Mouse (Mus musculus): ENCODE results near the gene Plekha1.

Gene Plekha1

GRCm38 (mm10) chr7:130918260-130918659 is 52.7 kb downstream of the Plekha1 start:
- in situ Hi-C loops (cut with MseI, MboI), result loop anchor here in 1 of 2 experiments (10.0 kb wide), 1 partner anchor 143 kb away; the partner anchor contains the start of gene Btbd16

- in situ Hi-C loops (cut with MseI, MboI), result no loop called here
These were observed 57.6 kb downstream of the Plekha1 start for GRCm38 (mm10) chr7:130922981-130923731.

GRCm38 (mm10) chr7:130930401-130930800 is 64.8 kb downstream of the Plekha1 start:
- in situ Hi-C loops (cut with MseI, MboI), result no loop called here

GRCm38 (mm10) chr7:130932921-130933320 is 67.4 kb downstream of the Plekha1 start:
- in situ Hi-C loops (cut with MseI, MboI), result no loop called here

- in situ Hi-C loops (cut with MseI, MboI), result no loop called here
These were observed 69.1 kb downstream of the Plekha1 start for GRCm38 (mm10) chr7:130934654-130935053.

GRCm38 (mm10) chr7:130935421-130935792 is 69.9 kb downstream of the Plekha1 start:
- in situ Hi-C loops (cut with MseI, MboI), result no loop called here

- in situ Hi-C loops (cut with MseI, MboI), result no loop called here
These were observed 70.4 kb downstream of the Plekha1 start, which contains the start of gene Htra1 for GRCm38 (mm10) chr7:130935793-130936471. Gene Htra1, plus strand, starts transcription at chr7:130936111.

- in situ Hi-C loops (cut with MseI, MboI), result no loop called here
These were observed 71.0 kb downstream of the Plekha1 start for GRCm38 (mm10) chr7:130936472-130936951.

- in situ Hi-C loops (cut with MseI, MboI), result no loop called here
These were observed 71.8 kb downstream of the Plekha1 start for GRCm38 (mm10) chr7:130937266-130937841.

GRCm38 (mm10) chr7:130938005-130938404 is 72.4 kb downstream of the Plekha1 start:
- in situ Hi-C loops (cut with MseI, MboI), result no loop called here

GRCm38 (mm10) chr7:130938896-130939295 is 73.3 kb downstream of the Plekha1 start:
- in situ Hi-C loops (cut with MseI, MboI), result no loop called here

- in situ Hi-C loops (cut with MseI, MboI), result no loop called here
These were observed 75.2 kb downstream of the Plekha1 start for GRCm38 (mm10) chr7:130940733-130941132.

GRCm38 (mm10) chr7:130943280-130943895 is 77.8 kb downstream of the Plekha1 start:
- in situ Hi-C loops (cut with MseI, MboI), result no loop called here

GRCm38 (mm10) chr7:130944766-130945475 is 79.4 kb downstream of the Plekha1 start:
- in situ Hi-C loops (cut with MseI, MboI), result no loop called here

GRCm38 (mm10) chr7:130945730-130946129 is 80.2 kb downstream of the Plekha1 start:
- in situ Hi-C loops (cut with MseI, MboI), result no loop called here

- in situ Hi-C loops (cut with MseI, MboI), result no loop called here
These were observed 80.7 kb downstream of the Plekha1 start for GRCm38 (mm10) chr7:130946303-130946702.

GRCm38 (mm10) chr7:130948563-130949208 is 83.1 kb downstream of the Plekha1 start:
- in situ Hi-C loops (cut with MseI, MboI), result no loop called here

- in situ Hi-C loops (cut with MseI, MboI), result no loop called here
These were observed 83.8 kb downstream of the Plekha1 start for GRCm38 (mm10) chr7:130949331-130949751.

- in situ Hi-C loops (cut with MseI, MboI), result no loop called here
These were observed 84.9 kb downstream of the Plekha1 start for GRCm38 (mm10) chr7:130950482-130950881.

- in situ Hi-C loops (cut with MseI, MboI), result no loop called here
These were observed 85.4 kb downstream of the Plekha1 start for GRCm38 (mm10) chr7:130951004-130951403.

GRCm38 (mm10) chr7:130953376-130953775 is 87.8 kb downstream of the Plekha1 start:
- in situ Hi-C loops (cut with MseI, MboI), result no loop called here
